Mouse (Mus musculus) adipocyte (in vitro differentiated cells): ENCODE results near the gene Tas2r135.

Experiments used
- DNase-seq: peaks from one replicate; pipeline ENCODE4 v3.0.0-alpha.2; 2016; ENCODE audit warnings: low spot score

The Tas2r135 gene

DNA sequence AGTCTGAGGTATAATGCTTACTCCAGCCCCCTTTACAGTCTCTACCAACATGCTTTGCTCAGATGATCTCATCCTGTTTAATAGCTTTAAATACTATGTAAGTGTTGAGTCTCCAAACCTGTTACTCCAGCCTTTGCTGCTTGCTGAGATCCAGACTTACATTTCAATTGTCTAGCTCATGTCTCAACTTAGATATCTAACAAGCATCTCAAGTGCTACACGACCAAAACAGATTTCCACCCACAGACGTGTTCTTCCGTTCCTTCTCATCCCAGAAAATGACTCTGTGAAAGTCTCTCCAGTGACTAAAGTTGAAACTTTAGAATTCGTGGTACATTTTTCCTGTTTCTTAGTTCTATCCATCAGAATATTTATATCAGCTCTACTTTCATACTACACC lies 21.1 kb downstream of the Tas2r135 start:
- no peak for DNase-seq

DNA sequence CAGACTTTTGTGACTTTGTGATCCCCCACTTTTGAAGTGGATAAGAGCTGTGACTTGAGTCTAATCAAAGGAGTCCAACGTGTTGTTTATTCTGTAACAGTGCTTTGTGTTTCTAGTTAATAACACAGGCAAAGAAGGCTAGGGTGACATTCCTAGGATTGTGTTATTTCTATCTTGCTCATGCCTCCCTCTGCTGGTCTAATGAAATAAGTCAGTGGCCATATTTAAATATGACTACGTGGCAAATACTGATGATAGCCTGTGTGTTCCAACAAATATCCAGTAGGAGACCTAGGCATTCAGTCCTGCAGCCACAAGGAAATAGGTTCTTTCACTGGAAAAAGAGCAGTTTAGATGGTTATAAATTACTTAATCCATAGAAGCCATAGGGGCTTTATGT lies 28.3 kb downstream of the Tas2r135 start:
- peak; percentile 77 for DNase-seq

DNA sequence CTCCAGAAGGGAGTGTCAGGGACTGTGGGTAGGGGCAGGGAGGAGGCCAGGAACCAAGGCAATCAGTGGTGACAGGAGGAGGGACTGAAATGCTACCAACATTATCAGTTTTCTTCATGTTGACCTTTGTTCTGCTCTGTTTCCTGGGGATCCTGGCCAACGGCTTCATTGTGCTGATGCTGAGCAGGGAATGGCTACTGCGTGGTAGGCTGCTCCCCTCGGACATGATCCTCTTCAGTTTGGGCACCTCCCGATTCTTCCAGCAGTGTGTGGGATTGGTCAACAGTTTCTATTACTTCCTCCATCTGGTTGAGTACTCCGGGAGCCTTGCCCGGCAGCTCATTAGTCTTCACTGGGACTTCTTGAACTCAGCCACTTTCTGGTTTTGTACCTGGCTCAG lies 29.2 kb downstream of the Tas2r135 start, which contains the start of gene Tas2r126:
TSS of gene Tas2r126 (plus strand) at position 90 of the 400 bp plus-strand sequence.
- no peak for DNase-seq

DNA sequence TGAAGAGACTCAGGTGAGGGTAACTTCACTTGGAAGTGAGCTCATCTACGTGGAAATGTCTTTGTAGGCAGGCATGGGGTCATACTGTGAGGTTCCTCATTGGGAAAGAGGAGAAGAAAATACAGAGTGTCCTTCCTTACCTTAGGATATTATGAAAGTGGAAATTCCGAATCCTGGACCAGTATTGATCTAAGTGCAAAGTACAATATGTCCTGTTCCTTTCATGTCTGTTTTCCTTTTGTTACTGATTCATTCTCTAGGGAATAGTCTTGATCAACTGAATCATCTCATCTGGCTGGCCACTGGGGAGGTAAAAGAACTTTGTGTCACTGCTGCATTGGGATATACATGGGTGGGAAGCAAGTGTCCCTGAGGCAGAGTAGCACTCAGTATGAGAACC lies 30.3 kb downstream of the Tas2r135 start:
- DNase-seq = no peak

DNA sequence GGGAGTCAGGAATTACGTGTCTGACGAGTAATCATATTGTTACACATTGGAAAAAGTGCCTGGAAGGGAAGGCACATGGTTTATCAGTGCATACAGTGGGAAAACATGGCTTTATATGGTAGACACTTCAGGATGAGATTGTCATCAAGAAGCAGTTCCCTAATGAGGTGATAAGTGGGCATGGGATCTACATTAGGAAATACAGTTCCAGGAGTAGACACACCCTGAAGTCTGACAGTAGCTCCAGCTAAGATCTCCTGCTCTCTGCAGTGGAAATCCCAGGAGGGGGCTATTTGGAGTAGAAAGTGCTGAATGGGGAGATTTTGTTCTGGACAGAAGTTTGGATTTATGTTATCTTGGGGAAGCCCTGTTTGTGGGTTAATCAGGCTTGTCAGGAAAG lies 36.2 kb downstream of the Tas2r135 start:
- no peak for DNase-seq

DNA sequence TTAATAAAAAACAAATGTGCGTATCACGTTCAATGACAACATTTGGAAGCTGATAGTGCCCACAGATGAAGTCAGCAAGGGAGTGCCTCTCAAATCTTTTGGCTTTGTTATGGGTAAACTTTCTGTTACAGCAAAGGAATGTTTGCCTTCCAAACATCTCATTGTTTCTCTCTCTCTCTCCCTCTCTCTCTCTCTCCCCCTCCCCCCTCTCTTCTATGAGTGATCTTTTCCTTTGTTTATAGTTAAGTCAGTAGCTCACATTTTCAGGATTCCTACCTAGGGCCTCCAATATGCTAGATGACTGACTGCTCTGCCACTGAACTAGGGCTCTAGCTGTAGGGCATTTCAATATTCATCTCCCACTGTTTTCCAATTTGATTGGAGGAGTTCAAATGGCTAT lies 39.3 kb downstream of the Tas2r135 start:
- no peak for DNase-seq

DNA sequence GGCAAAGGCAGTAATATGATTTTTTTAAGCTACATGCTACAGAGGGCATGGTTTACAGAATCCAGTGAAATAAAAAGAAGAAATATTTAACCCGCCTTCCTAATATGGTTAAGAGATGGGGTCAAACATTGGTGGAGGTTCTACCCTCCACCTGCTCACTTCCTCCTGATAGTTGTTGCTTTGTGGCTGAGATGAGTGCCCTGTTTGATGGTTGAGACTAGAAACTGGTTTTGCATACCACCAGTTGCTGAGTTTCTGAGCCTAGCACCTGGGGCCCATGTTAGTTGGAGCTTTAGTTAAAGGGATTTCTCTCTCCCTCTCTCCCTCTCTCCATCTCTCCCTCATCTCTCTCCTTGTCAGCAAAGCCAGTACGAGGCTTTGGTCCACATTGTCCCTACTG lies 42.1 kb downstream of the Tas2r135 start:
- no peak for DNase-seq
